Mouse (Mus musculus): ENCODE data around the gene Nck2. TPM values are rescaled to one million over a fixed set of nuclear protein-coding genes. Genes with fewer than 3 reads are reported as not detected.
"Not testable (repeated sequence)": the region's sequence is repeated elsewhere in the genome, so short reads cannot be mapped to it uniquely, and the experiment has no call there.

Nck2 gene
- total RNA-seq, 2 experiments from 2014 or later: 33.4 to 33.7 TPM

- no peak for DNase-seq (ENCODE audit: low spot score in 2 of 2)
- intact Hi-C loops (cut with DNase I): no loop called here
These were observed 76.6 kb downstream of the Nck2 start for GRCm38 (mm10) chr1:43520989-43521371.

GRCm38 (mm10) chr1:43521512-43521911, 77.1 kb downstream of the Nck2 start:
- intact Hi-C loops (cut with DNase I): no loop called here
- no peak for DNase-seq (ENCODE audit: low spot score in 2 of 2)

- intact Hi-C loops (cut with DNase I): no loop called here
- no peak for DNase-seq (ENCODE audit: low spot score in 2 of 2)
These were observed 77.6 kb downstream of the Nck2 start for GRCm38 (mm10) chr1:43521950-43522349.

GRCm38 (mm10) chr1:43522976-43523375, 78.6 kb downstream of the Nck2 start:
- intact Hi-C loops (cut with DNase I): no loop called here
- DNase-seq (ENCODE audit: low spot score in 2 of 2): no peak

- no peak for DNase-seq (ENCODE audit: low spot score in 2 of 2)
- intact Hi-C loops (cut with DNase I): no loop called here
These were observed 80.0 kb downstream of the Nck2 start for GRCm38 (mm10) chr1:43524332-43524731.

GRCm38 (mm10) chr1:43528275-43528674, 83.9 kb downstream of the Nck2 start:
- no peak for DNase-seq (ENCODE audit: low spot score in 2 of 2)
- intact Hi-C loops (cut with DNase I): no loop called here

GRCm38 (mm10) chr1:43529086-43529485, 84.7 kb downstream of the Nck2 start:
- intact Hi-C loops (cut with DNase I): no loop called here
- DNase-seq (ENCODE audit: low spot score in 2 of 2): peak in 1 of 2 experiments; percentile 33

- intact Hi-C loops (cut with DNase I): no loop called here
- DNase-seq (ENCODE audit: low spot score in 2 of 2): no peak
These were observed 86.1 kb downstream of the Nck2 start for GRCm38 (mm10) chr1:43530295-43531020.

GRCm38 (mm10) chr1:43531307-43531706, 86.9 kb downstream of the Nck2 start:
- peak; percentile 26 to 59 for DNase-seq (ENCODE audit: low spot score in 2 of 2)
- intact Hi-C loops (cut with DNase I): no loop called here

GRCm38 (mm10) chr1:43532279-43532678, 87.9 kb downstream of the Nck2 start:
- intact Hi-C loops (cut with DNase I): no loop called here
- DNase-seq (ENCODE audit: low spot score in 2 of 2): no peak

- intact Hi-C loops (cut with DNase I); DNase-seq (ENCODE audit: low spot score in 2 of 2): not testable (repeated sequence)
These were observed 89.1 kb downstream of the Nck2 start for GRCm38 (mm10) chr1:43533497-43533896.

- no peak for DNase-seq (ENCODE audit: low spot score in 2 of 2)
- intact Hi-C loops (cut with DNase I): no loop called here
These were observed 89.8 kb downstream of the Nck2 start for GRCm38 (mm10) chr1:43534060-43534760.

- intact Hi-C loops (cut with DNase I): no loop called here
- DNase-seq (ENCODE audit: low spot score in 2 of 2): no peak
These were observed 91.2 kb downstream of the Nck2 start for GRCm38 (mm10) chr1:43535519-43536000.

- intact Hi-C loops (cut with DNase I): no loop called here
- DNase-seq (ENCODE audit: low spot score in 2 of 2): no peak
These were observed 91.9 kb downstream of the Nck2 start for GRCm38 (mm10) chr1:43536266-43536665.

GRCm38 (mm10) chr1:43537021-43537420, 92.6 kb downstream of the Nck2 start:
- no peak for DNase-seq (ENCODE audit: low spot score in 2 of 2)

GRCm38 (mm10) chr1:43537496-43537895, 93.1 kb downstream of the Nck2 start:
- DNase-seq (ENCODE audit: low spot score in 2 of 2): no peak
- intact Hi-C loops (cut with DNase I): no loop called here

More at GRCm38 (mm10) chr1:43537021-43537420, 92.6 kb downstream of the Nck2 start:
- intact Hi-C loops (cut with DNase I): no loop called here

- DNase-seq (ENCODE audit: low spot score in 2 of 2): no peak
- intact Hi-C loops (cut with DNase I): no loop called here
These were observed 94.3 kb downstream of the Nck2 start for GRCm38 (mm10) chr1:43538716-43539115.

- intact Hi-C loops (cut with DNase I): no loop called here
- DNase-seq (ENCODE audit: low spot score in 2 of 2): no peak
These were observed 95.5 kb downstream of the Nck2 start for GRCm38 (mm10) chr1:43539689-43540380.

GRCm38 (mm10) chr1:43542339-43542738, 98.0 kb downstream of the Nck2 start:
- DNase-seq (ENCODE audit: low spot score in 2 of 2): no peak
- intact Hi-C loops (cut with DNase I): no loop called here

GRCm38 (mm10) chr1:43547644-43548043, 103.3 kb downstream of the Nck2 start:
- intact Hi-C loops (cut with DNase I): no loop called here
- DNase-seq (ENCODE audit: low spot score in 2 of 2): no peak

Data from left cerebral cortex, postnatal 14 days (tissue).